Mouse (Mus musculus): Measurements from ENCODE around the gene Ptpn1. TPM values are rescaled to one million over a fixed set of nuclear protein-coding genes. Genes with fewer than 3 reads are reported as not detected.

Gene Ptpn1
- polyA plus RNA-seq, 1 experiment = 59.4 TPM

- Histone ChIP-seq H3K27ac (ENCODE audit: insufficient read depth, low read length) (no peak overlapping the region), H3K4me3 (ENCODE audit: insufficient read depth, low read length) (no peak overlapping the region), H3K4me1 (ENCODE audit: control insufficient read depth, insufficient read depth, low read length) (peaks cover 34% of the 10 kb centered on the region)
- TF ChIP-seq CTCF (IDR thresholded peaks at IDR 0.05; ENCODE audit: borderline replicate concordance, insufficient read depth, low read length) (no peak), POLR2A (IDR thresholded peaks at IDR 0.05; ENCODE audit: low read depth, low read length) (no peak)
Observed at GRCm38 (mm10) chr2:167962347-167962746, 30.5 kb downstream of the Ptpn1 start.

GRCm38 (mm10) chr2:167963176-167963575 is 31.3 kb downstream of the Ptpn1 start:
- H3K4me1 ChIP-seq (ENCODE audit: control insufficient read depth, insufficient read depth, low read length) = peaks cover 31% of the 10 kb centered on the region
- TF ChIP-seq CTCF (IDR thresholded peaks at IDR 0.05; ENCODE audit: borderline replicate concordance, insufficient read depth, low read length) = no peak
- TF ChIP-seq POLR2A (IDR thresholded peaks at IDR 0.05; ENCODE audit: low read depth, low read length) = no peak
- no peak overlapping the region for H3K27ac ChIP-seq (ENCODE audit: insufficient read depth, low read length)
- no peak overlapping the region for H3K4me3 ChIP-seq (ENCODE audit: insufficient read depth, low read length)

- TF ChIP-seq CTCF (IDR thresholded peaks at IDR 0.05; ENCODE audit: borderline replicate concordance, insufficient read depth, low read length) (no peak), POLR2A (IDR thresholded peaks at IDR 0.05; ENCODE audit: low read depth, low read length) (no peak)
- H3K4me1 ChIP-seq (ENCODE audit: control insufficient read depth, insufficient read depth, low read length) = peaks cover 26% of the 10 kb centered on the region
- no peak overlapping the region for H3K27ac ChIP-seq (ENCODE audit: insufficient read depth, low read length)
- H3K4me3 ChIP-seq (ENCODE audit: insufficient read depth, low read length) = no peak overlapping the region
Observed at GRCm38 (mm10) chr2:167963778-167964300, 32.0 kb downstream of the Ptpn1 start.

- no peak overlapping the region for H3K4me3 ChIP-seq (ENCODE audit: insufficient read depth, low read length)
Observed at GRCm38 (mm10) chr2:167964320-167964719, 32.5 kb downstream of the Ptpn1 start.

GRCm38 (mm10) chr2:167965911-167966310 is 34.1 kb downstream of the Ptpn1 start:
- H3K4me3 ChIP-seq (ENCODE audit: insufficient read depth, low read length) = no peak overlapping the region
- H3K27ac ChIP-seq (ENCODE audit: insufficient read depth, low read length) = no peak overlapping the region
- TF ChIP-seq POLR2A (IDR thresholded peaks at IDR 0.05; ENCODE audit: low read depth, low read length) (no peak), CTCF (IDR thresholded peaks at IDR 0.05; ENCODE audit: borderline replicate concordance, insufficient read depth, low read length) (no peak)
- H3K4me1 ChIP-seq (ENCODE audit: control insufficient read depth, insufficient read depth, low read length) = peaks cover 8% of the 10 kb centered on the region

More at GRCm38 (mm10) chr2:167964320-167964719, 32.5 kb downstream of the Ptpn1 start:
- peaks cover 23% of the 10 kb centered on the region for H3K4me1 ChIP-seq (ENCODE audit: control insufficient read depth, insufficient read depth, low read length)
- TF ChIP-seq POLR2A (IDR thresholded peaks at IDR 0.05; ENCODE audit: low read depth, low read length) (no peak), CTCF (IDR thresholded peaks at IDR 0.05; ENCODE audit: borderline replicate concordance, insufficient read depth, low read length) (no peak)
- H3K27ac ChIP-seq (ENCODE audit: insufficient read depth, low read length) = no peak overlapping the region

GRCm38 (mm10) chr2:167968504-167968903 is 36.6 kb downstream of the Ptpn1 start:
- H3K4me3 ChIP-seq (ENCODE audit: insufficient read depth, low read length) = no peak overlapping the region
- H3K27ac ChIP-seq (ENCODE audit: insufficient read depth, low read length) = no peak overlapping the region
- TF ChIP-seq POLR2A (IDR thresholded peaks at IDR 0.05; ENCODE audit: low read depth, low read length) = no peak
- no peak for TF ChIP-seq CTCF (IDR thresholded peaks at IDR 0.05; ENCODE audit: borderline replicate concordance, insufficient read depth, low read length)
- H3K4me1 ChIP-seq (ENCODE audit: control insufficient read depth, insufficient read depth, low read length) = peaks cover 4% of the 10 kb centered on the region; the same call in 1 of the 2 replicates

GRCm38 (mm10) chr2:167969851-167970541 is 38.1 kb downstream of the Ptpn1 start:
- no peaks in the 10 kb centered on the region for H3K4me1 ChIP-seq (ENCODE audit: control insufficient read depth, insufficient read depth, low read length)
- no peak overlapping the region for H3K4me3 ChIP-seq (ENCODE audit: insufficient read depth, low read length)
- no peak overlapping the region for H3K27ac ChIP-seq (ENCODE audit: insufficient read depth, low read length)
- no peak for TF ChIP-seq CTCF (IDR thresholded peaks at IDR 0.05; ENCODE audit: borderline replicate concordance, insufficient read depth, low read length)
- no peak for TF ChIP-seq POLR2A (IDR thresholded peaks at IDR 0.05; ENCODE audit: low read depth, low read length)

- Histone ChIP-seq H3K4me1 (ENCODE audit: control insufficient read depth, insufficient read depth, low read length) (no peaks in the 10 kb centered on the region), H3K27ac (ENCODE audit: insufficient read depth, low read length) (no peak overlapping the region), H3K4me3 (ENCODE audit: insufficient read depth, low read length) (no peak overlapping the region)
- no peak for TF ChIP-seq POLR2A (IDR thresholded peaks at IDR 0.05; ENCODE audit: low read depth, low read length)
- no peak for TF ChIP-seq CTCF (IDR thresholded peaks at IDR 0.05; ENCODE audit: borderline replicate concordance, insufficient read depth, low read length)
Observed at GRCm38 (mm10) chr2:167972146-167972545, 40.3 kb downstream of the Ptpn1 start.

GRCm38 (mm10) chr2:167972809-167973208 is 41.0 kb downstream of the Ptpn1 start:
- H3K27ac ChIP-seq (ENCODE audit: insufficient read depth, low read length) = no peak overlapping the region

GRCm38 (mm10) chr2:167975746-167976145 is 43.9 kb downstream of the Ptpn1 start:
- H3K4me1 ChIP-seq (ENCODE audit: control insufficient read depth, insufficient read depth, low read length) = no peaks in the 10 kb centered on the region
- TF ChIP-seq POLR2A (IDR thresholded peaks at IDR 0.05; ENCODE audit: low read depth, low read length) = no peak
- no peak for TF ChIP-seq CTCF (IDR thresholded peaks at IDR 0.05; ENCODE audit: borderline replicate concordance, insufficient read depth, low read length)
- no peak overlapping the region for H3K27ac ChIP-seq (ENCODE audit: insufficient read depth, low read length)
- H3K4me3 ChIP-seq (ENCODE audit: insufficient read depth, low read length) = no peak overlapping the region

More at GRCm38 (mm10) chr2:167972809-167973208, 41.0 kb downstream of the Ptpn1 start:
- H3K4me3 ChIP-seq (ENCODE audit: insufficient read depth, low read length) = no peak overlapping the region
- TF ChIP-seq POLR2A (IDR thresholded peaks at IDR 0.05; ENCODE audit: low read depth, low read length) (no peak), CTCF (IDR thresholded peaks at IDR 0.05; ENCODE audit: borderline replicate concordance, insufficient read depth, low read length) (no peak)
- H3K4me1 ChIP-seq (ENCODE audit: control insufficient read depth, insufficient read depth, low read length) = no peaks in the 10 kb centered on the region

Data from embryonic fibroblast, embryonic 13.5 days (primary cell).